Comparison of ENCODE assay signal across 19 mouse cellular contexts in genomic region chr1:119015108-119015507, GRCm38 (mm10). TPM values are rescaled to one million over a fixed set of nuclear protein-coding genes. Genes with fewer than 3 reads are reported as not detected.
DNase-seq lines count a peak whose midpoint lies in the region; ATAC-seq and TF ChIP-seq lines count a peak whose summit lies in the region.
"Had no signal": no experiment of that assay in that cellular context is flagged by ENCODE, and none has a peak within 500 bp of the region (broad histone marks: within the 10 kb centered on the region; RNA-seq: fewer than 3 reads in every experiment).

No protein-coding gene starts in this region.

- no peak overlapping the region for H3K9ac ChIP-seq in stomach, postnatal 0 days (ENCODE audit: low read length)
- H3K9ac ChIP-seq: heart, embryonic 15.5 days; kidney, embryonic 15.5 days; limb, embryonic 12.5 days; liver, embryonic 13.5 days; lung, embryonic 15.5 days had no signal

- no peak overlapping the region for H3K27ac ChIP-seq in stomach, postnatal 0 days (replicated peaks)
- H3K27ac ChIP-seq: heart, embryonic 15.5 days; kidney, embryonic 15.5 days; limb, embryonic 12.5 days; liver, embryonic 13.5 days; lung, embryonic 15.5 days had no signal

- H3K4me1 ChIP-seq in stomach, postnatal 0 days (replicated peaks; ENCODE audit: control insufficient read depth, insufficient read depth): no peaks in the 10 kb centered on the region
- H3K4me1 ChIP-seq: liver, embryonic 13.5 days; lung, embryonic 15.5 days had no signal

- no peaks in the 10 kb centered on the region for H3K27me3 ChIP-seq in stomach, postnatal 0 days (ENCODE audit: control insufficient read depth, insufficient read depth, low read length)
- H3K27me3 ChIP-seq: heart, embryonic 15.5 days; kidney, embryonic 15.5 days; limb, embryonic 12.5 days; liver, embryonic 13.5 days; lung, embryonic 15.5 days had no signal

- TF ChIP-seq CTCF in stomach, postnatal 0 days (IDR thresholded peaks at IDR 0.05; ENCODE audit: low read depth): no peak

- H3K4me3 ChIP-seq in stomach, postnatal 0 days (ENCODE audit: low read depth, low read length): no peak overlapping the region
- H3K4me3 ChIP-seq: heart, embryonic 15.5 days; kidney, embryonic 15.5 days; limb, embryonic 12.5 days; liver, embryonic 13.5 days; lung, embryonic 15.5 days had no signal

- peak; percentile 39; the same call in 1 of the 2 replicates for ATAC-seq in stomach, postnatal 0 days (ENCODE audit: low FRiP score, low TSS enrichment)
- ATAC-seq: hindbrain, embryonic 16.5 days; intestine, postnatal 0 days had no signal

- 57% methylated on average over 6 of the region's 6 CpGs for WGBS in stomach, postnatal 0 days

- intact Hi-C loops in left cerebral cortex, postnatal 4 days (cut with DNase I): no loop called here
- intact Hi-C loops in gastrocnemius, postnatal 36 days (cut with DNase I): no loop called here

- H3K36me3 ChIP-seq in stomach, postnatal 0 days (ENCODE audit: control insufficient read depth, insufficient read depth, low read length): no peaks in the 10 kb centered on the region
- H3K36me3 ChIP-seq: heart, embryonic 15.5 days; kidney, embryonic 15.5 days; liver, embryonic 13.5 days; lung, embryonic 15.5 days had no signal

- no peaks in the 10 kb centered on the region for H3K9me3 ChIP-seq in stomach, postnatal 0 days (ENCODE audit: control insufficient read depth, low read length)
- H3K9me3 ChIP-seq: heart, embryonic 15.5 days; kidney, embryonic 15.5 days; limb, embryonic 12.5 days; liver, embryonic 13.5 days; lung, embryonic 15.5 days had no signal

- no peak for TF ChIP-seq EP300 in stomach, postnatal 0 days (optimal IDR thresholded peaks at IDR 0.05)

- DNase-seq in left cerebral cortex, postnatal 4 days: peak; percentile 72
- DNase-seq in left cerebral cortex, adult 8-10 months (ENCODE audit: low spot score in 2 of 2): no peak
- peak; percentile 42 for DNase-seq in cerebellum, adult 11-12 months
- DNase-seq in cerebellum, adult 9-11 months: peak; percentile 51
- DNase-seq in stomach, postnatal 0 days (ENCODE audit: low spot score): no peak
- DNase-seq in gastrocnemius, postnatal 36 days: no peak
- DNase-seq in adrenal gland, postnatal 10 days: no peak
- DNase-seq: adrenal gland, adult 8-10 months; heart, postnatal 4 days; liver, embryonic 13.5 days; lung, postnatal 4 days had no signal

- no peak overlapping the region for H3K4me2 ChIP-seq in stomach, postnatal 0 days (replicated peaks; ENCODE audit: low read depth)
- H3K4me2 ChIP-seq: heart, embryonic 15.5 days; kidney, embryonic 15.5 days; limb, embryonic 12.5 days; liver, embryonic 13.5 days; lung, embryonic 15.5 days; midbrain, embryonic 11.5 days had no signal

RNA-seq across cellular contexts. Expression of gene Gli2, which starts 38.3 kb away (rescaled TPM):
- total RNA-seq in left cerebral cortex, postnatal 4 days (2021): 1 to 10 TPM; 2.9 to 3.3 TPM
- total RNA-seq in left cerebral cortex, adult 8-10 months (2022): 1 to 10 TPM; 3.0 to 3.9 (median 3.4) TPM
- 1.8 and 2.0 TPM in 2 replicates for polyA plus RNA-seq in stomach, postnatal 0 days (2015; fragmentation: Nextera tagmentation; extraction: Ambion mirVana)
- 1 to 10 TPM; 1.1 to 2.0 TPM for total RNA-seq in gastrocnemius, postnatal 36 days (2021)
- total RNA-seq in adrenal gland, postnatal 10 days (2021): 1 to 10 TPM; 1.5 to 3.3 TPM
- total RNA-seq: common myeloid progenitor, adult 5-6 weeks had no signal

Comparison
In these comparisons a context has a peak if more than half of its experiments do, and no peak if none do; other contexts are left out.
1. DNase-seq: peak in left cerebral cortex, postnatal 4 days (single experiment), cerebellum, adult 11-12 months (single experiment) and cerebellum, adult 9-11 months (single experiment); none in left cerebral cortex, adult 8-10 months (0 of 2), stomach, postnatal 0 days (single experiment), gastrocnemius, postnatal 36 days (0 of 2) and adrenal gland, postnatal 10 days (single experiment).